Mouse (Mus musculus) embryonic facial prominence, embryonic 11.5 days (tissue): Measurements from ENCODE around the gene Caml. TPM values are rescaled to one million over a fixed set of nuclear protein-coding genes. Genes with fewer than 3 reads are reported as not detected.
"Not testable (repeated sequence)": the region's sequence is repeated elsewhere in the genome, so short reads cannot be mapped to it uniquely, and the experiment has no call there.

Source experiments
- ATAC-seq: fragments of 200-750 bp; cut with Nextera tagmentation; replicated peaks from 2 replicates; pipeline ENCODE4 v1.8.0; 2017; ENCODE audit warnings: low read depth; ENCODE audit not compliant: insufficient number of reproducible peaks, low FRiP score, low TSS enrichment
- DNase-seq: peaks from one replicate; pipeline ENCODE4 v3.0.0-alpha.2; 2015; ENCODE audit warnings: low spot score
- H3K27ac ChIP-seq: fragments of 300-500 bp; sonication (generic); replicated peaks from 2 replicates; pipeline ENCODE4 v1.5.1; 2014; ENCODE audit warnings: mild to moderate bottlenecking, low read depth, low read length, control low read depth
- H3K27me3 ChIP-seq: fragments of 300-500 bp; sonication (generic); 2 replicates; pipeline ENCODE4 v1.6.1; 2014; ENCODE audit warnings: mild to moderate bottlenecking, low read length, moderate library complexity, mixed read lengths; ENCODE audit not compliant: control insufficient read depth, insufficient read depth
- H3K36me3 ChIP-seq: fragments of 300-500 bp; sonication (generic); replicated peaks from 2 replicates; pipeline ENCODE4 v1.6.1; 2014; ENCODE audit warnings: low read depth, mild to moderate bottlenecking, low read length, moderate library complexity, mixed read lengths; ENCODE audit not compliant: control insufficient read depth, insufficient read depth
- H3K4me1 ChIP-seq: fragments of 300-500 bp; sonication (generic); 2 replicates; pipeline ENCODE4 v1.6.1; 2014; ENCODE audit warnings: low read length, mixed read lengths; ENCODE audit not compliant: control insufficient read depth, insufficient read depth
- H3K4me2 ChIP-seq: fragments of 300-500 bp; sonication (generic); 2 replicates; pipeline ENCODE4 v1.6.1; 2014; ENCODE audit warnings: low read depth, mild to moderate bottlenecking, control low read depth, low read length, moderate library complexity
- H3K4me3 ChIP-seq: fragments of 300-500 bp; sonication (generic); 2 replicates; pipeline ENCODE4 v1.5.1; 2014; ENCODE audit warnings: low read depth, low read length, control low read depth
- H3K9ac ChIP-seq: fragments of 300-500 bp; sonication (generic); replicated peaks from 2 replicates; pipeline ENCODE4 v1.6.1; 2014; ENCODE audit warnings: mild to moderate bottlenecking, control low read depth, low read length
- H3K9me3 ChIP-seq: fragments of 300-500 bp; sonication (generic); replicated peaks from 2 replicates; pipeline ENCODE4 v1.6.1; 2016; ENCODE audit warnings: mild to moderate bottlenecking, low read length, inconsistent platforms, mixed read lengths; ENCODE audit not compliant: control insufficient read depth
- WGBS: fragments of 180-500 bp; shearing (Covaris S2); extraction: QIAGEN DNeasy Blood & Tissue Kit; methylation state at CpG from one replicate; pipeline ENCODE4 v1.1.7; 2014; 5-methylcytosine and 5-hydroxymethylcytosine counted together
- polyA plus RNA-seq: library from polyadenylated mRNA; unstranded; fragments of >200 nt; fragmentation: Nextera tagmentation; extraction: Ambion mirVana; gene quantifications from 2 replicates; pipeline ENCODE4 v1.2.1, GENCODE M21; 2014

The Caml gene
- polyA plus RNA-seq, 1 experiment from 2014 or later: 62.3 TPM

DNA sequence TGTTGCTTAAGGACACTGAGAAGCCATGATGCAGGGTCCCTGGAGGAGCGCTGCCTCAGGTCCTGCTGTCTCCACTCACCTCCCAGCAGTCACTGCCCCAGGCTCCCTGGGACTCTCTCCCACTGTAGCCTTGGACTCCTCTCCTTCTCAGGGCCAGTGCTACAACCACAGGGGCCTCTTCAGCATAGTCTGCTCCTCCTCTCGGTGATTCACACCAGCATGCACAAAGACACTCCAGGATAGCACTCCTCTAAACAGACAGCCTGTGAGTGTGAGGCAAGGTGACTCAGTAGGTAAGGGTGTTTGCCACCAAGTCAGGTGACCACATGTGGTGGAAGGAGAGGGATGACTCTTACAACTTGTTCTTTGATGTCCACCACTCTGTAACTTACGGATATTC lies 18.2 kb upstream of the Caml start:
- no peak overlapping the region for H3K4me2 ChIP-seq
- no peaks in the 10 kb centered on the region for H3K27me3 ChIP-seq
- no peak overlapping the region for H3K9ac ChIP-seq
- ATAC-seq (no peak), DNase-seq (no peak)
- H3K4me3 ChIP-seq: no peak overlapping the region
- no peaks in the 10 kb centered on the region; the same call in 1 of the 2 replicates for H3K36me3 ChIP-seq
- WGBS: 91% methylated on average over 3 of the region's 3 CpGs
- H3K4me1 ChIP-seq: no peaks in the 10 kb centered on the region
- H3K27ac ChIP-seq: no peak overlapping the region
- no peaks in the 10 kb centered on the region for H3K9me3 ChIP-seq

DNA sequence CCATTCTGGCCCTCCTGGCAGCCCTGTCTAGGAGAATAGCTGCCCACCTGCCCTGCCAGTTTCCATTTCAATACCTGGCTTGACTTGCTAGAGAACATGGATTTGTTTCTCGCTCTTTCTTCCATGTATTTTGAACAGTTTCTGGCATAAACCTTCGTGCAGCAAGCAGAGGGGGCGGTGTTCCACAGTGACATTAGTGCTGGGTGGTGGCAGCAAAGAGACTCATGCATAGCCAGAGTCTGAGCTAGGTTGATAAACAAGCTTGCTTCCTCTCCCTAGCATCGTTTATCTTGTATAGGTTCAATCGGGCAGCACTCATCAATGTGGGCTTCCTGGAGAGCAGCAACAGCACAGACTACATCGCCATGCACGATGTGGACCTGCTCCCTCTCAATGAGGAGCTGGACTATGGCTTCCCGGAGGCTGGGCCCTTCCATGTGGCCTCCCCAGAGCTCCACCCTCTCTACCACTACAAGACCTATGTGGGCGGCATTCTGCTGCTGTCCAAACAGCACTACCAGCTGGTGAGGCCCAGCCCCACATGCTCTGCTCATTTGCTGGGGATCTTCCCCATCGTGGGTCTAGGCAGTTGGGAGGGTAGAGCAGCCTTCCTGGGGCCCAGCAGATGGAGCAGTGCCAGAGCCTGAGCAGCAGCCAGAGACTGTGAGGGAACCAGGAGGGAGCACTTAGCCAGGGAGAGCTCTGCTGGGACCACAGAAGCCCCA lies 15.7 kb upstream of the Caml start:
- Histone ChIP-seq H3K9me3 (no peaks in the 10 kb centered on the region), H3K27me3 (no peaks in the 10 kb centered on the region), H3K4me3 (no peak overlapping the region), H3K36me3 (no peaks in the 10 kb centered on the region; the same call in 1 of the 2 replicates), H3K4me1 (no peaks in the 10 kb centered on the region), H3K9ac (no peak overlapping the region), H3K27ac (no peak overlapping the region), H3K4me2 (no peak overlapping the region)
- DNase-seq (no peak), ATAC-seq (no peak)
- WGBS: 80% methylated on average over 10 of the region's 10 CpGs

DNA sequence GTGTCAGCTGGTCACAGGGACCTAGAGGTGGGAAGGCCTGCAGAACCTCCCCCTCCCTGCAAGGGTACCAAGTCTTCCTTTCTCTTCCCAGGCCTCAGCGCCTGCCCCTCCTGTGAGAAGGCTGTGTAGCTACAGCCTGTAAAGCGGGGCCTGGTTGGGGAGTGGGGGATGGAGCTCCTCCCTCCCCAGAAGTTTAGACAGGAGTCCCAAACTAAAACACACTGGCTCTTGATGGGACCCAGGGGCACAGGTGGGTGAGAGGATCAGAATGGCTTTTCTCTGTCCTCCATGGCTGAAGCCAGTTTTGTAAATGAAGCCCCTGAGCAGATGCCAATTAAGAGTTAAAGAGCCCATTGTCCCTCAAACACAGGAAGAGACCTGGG lies 15.2 kb upstream of the Caml start:
- Histone ChIP-seq H3K4me1 (no peaks in the 10 kb centered on the region), H3K4me2 (no peak overlapping the region), H3K36me3 (no peaks in the 10 kb centered on the region; the same call in 1 of the 2 replicates), H3K27ac (no peak overlapping the region), H3K9ac (no peak overlapping the region), H3K4me3 (no peak overlapping the region), H3K27me3 (no peaks in the 10 kb centered on the region), H3K9me3 (no peaks in the 10 kb centered on the region)
- DNase-seq (no peak), ATAC-seq (no peak)
- WGBS: 89% methylated on average over 2 of the region's 2 CpGs

DNA sequence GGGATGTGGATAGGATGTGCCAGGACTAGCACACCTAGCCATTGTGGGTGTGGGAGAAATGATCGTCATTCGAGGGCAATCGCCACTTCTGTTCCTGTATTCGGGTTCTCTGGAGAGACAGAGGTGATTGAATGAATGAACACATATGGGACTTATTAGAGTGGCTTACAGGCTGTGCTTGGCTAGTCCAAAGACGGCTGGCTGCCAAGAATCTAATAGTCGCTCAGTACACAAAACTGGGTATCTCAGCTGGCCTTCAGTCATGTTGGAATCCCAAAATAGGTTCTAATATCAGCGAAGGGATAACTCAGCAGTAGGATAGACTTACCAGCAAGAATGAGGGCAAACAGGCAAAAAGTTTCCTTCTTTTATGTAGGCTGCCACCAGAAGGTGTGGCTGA lies 10.8 kb upstream of the Caml start:
- Histone ChIP-seq H3K4me2 (no peak overlapping the region), H3K9me3 (no peaks in the 10 kb centered on the region), H3K4me3 (no peak overlapping the region), H3K9ac (no peak overlapping the region), H3K27me3 (no peaks in the 10 kb centered on the region), H3K36me3 (no peaks in the 10 kb centered on the region; the same call in 1 of the 2 replicates), H3K27ac (no peak overlapping the region), H3K4me1 (no peaks in the 10 kb centered on the region)
- WGBS: 40% methylated on average over 7 of the region's 7 CpGs
- no peak for ATAC-seq
- DNase-seq: peak; percentile 47

DNA sequence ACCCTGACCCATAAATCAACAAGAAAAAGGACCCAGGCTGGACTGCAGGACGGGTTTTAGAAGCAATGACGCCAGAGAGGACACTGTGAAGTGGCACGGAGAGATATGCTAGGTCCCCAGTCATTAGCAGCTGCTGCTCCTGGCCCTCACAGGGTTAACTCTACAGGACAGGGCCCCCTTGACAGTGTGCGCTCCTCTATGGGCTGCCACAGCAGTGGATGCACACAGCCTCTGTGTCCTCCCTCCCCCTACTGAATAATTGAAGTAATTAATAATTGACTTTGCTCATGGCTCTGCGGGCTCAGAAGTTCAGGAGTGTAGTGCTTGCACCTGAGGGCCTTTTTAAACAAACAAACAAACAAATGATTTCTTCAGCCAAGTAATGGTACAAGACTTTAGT lies 9.3 kb upstream of the Caml start:
- no peak for DNase-seq
- Histone ChIP-seq H3K27me3 (no peaks in the 10 kb centered on the region), H3K9me3 (no peaks in the 10 kb centered on the region), H3K36me3 (no peaks in the 10 kb centered on the region; the same call in 1 of the 2 replicates), H3K4me2 (no peak overlapping the region), H3K4me1 (no peaks in the 10 kb centered on the region), H3K9ac (no peak overlapping the region), H3K4me3 (no peak overlapping the region), H3K27ac (no peak overlapping the region)
- no peak for ATAC-seq
- 49% methylated on average over 5 of the region's 5 CpGs for WGBS

DNA sequence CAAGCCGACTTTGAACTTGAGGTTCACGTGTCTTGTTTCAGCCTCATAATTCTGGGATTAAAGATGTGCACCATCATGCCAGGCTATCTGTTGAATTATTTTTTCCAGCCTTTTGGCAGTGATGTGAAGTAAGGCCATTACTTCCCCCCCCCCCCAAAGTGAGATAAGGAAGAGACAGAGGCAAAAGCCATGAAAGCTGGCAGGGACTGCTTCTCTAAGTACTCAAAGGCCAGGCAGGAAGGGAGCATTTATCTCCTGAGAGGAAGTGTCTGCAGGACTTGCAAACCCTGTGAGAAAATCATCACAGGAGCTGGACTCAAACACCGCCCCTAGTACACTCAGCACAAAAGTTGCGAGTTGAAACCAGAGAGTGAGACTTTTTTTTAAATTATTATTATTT lies 3.5 kb upstream of the Caml start:
- DNase-seq (no peak), ATAC-seq (no peak)
- Histone ChIP-seq H3K9ac (no peak overlapping the region), H3K27me3 (no peaks in the 10 kb centered on the region), H3K9me3 (no peaks in the 10 kb centered on the region), H3K4me2 (no peak overlapping the region), H3K36me3 (no peaks in the 10 kb centered on the region), H3K27ac (no peak overlapping the region), H3K4me3 (no peak overlapping the region), H3K4me1 (no peaks in the 10 kb centered on the region)
- WGBS: 93% methylated on average over 4 of the region's 4 CpGs

DNA sequence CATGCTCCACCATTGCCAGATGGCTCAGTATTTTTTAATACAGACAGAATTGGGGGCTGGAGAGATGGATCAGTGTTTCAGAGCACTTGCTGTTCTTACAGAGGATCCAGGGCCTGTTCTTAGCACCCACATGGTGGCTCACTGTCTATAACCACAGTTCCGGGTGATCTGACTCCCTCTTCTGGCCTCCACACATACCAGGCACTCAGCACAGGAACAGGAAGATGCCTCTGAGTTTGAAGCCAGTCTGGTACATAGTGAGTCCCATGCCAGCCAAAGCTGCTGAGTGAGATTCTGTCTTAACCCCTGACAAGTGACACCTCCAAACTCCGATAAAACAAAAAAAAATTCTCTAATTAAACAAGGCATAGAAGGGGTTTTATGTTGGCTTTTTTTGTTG lies 2.5 kb upstream of the Caml start:
- no peak overlapping the region for H3K27ac ChIP-seq
- ATAC-seq (no peak), DNase-seq (no peak)
- WGBS: 79% methylated on average over 2 of the region's 2 CpGs
- no peaks in the 10 kb centered on the region for H3K4me1 ChIP-seq
- no peaks in the 10 kb centered on the region for H3K9me3 ChIP-seq
- no peak overlapping the region for H3K9ac ChIP-seq
- H3K36me3 ChIP-seq: no peaks in the 10 kb centered on the region
- H3K4me3 ChIP-seq: no peak overlapping the region
- H3K27me3 ChIP-seq: no peaks in the 10 kb centered on the region
- H3K4me2 ChIP-seq: no peak overlapping the region

DNA sequence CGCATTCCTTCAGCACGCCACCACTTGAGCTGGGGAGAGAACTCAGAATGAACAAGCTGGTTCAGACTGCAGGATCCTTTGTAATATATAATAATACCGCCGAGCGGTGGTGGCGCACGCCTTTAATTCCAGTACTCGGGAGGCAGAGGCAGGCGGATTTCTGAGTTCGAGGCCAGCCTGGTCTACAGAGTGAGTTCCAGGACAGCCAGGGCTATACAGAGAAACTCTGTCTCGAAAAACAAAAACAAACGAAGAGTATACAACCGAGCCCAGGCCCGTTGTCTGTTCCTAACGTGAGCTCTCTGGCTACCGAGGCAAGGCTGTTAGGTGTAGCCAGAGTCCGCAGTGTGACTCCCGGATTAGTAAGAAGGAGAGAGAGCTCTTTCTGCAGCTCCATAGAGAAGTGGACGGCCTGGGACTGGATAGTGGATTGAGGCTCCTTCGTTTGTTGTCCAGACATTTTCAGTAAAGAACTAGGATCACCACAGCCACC lies 603 bp upstream of the Caml start:
- H3K9me3 ChIP-seq, H3K36me3 ChIP-seq, DNase-seq, H3K4me1 ChIP-seq, H3K27me3 ChIP-seq: not testable (repeated sequence)
- Histone ChIP-seq H3K27ac (peak overlapping the region; percentile 78), H3K4me2 (peak overlapping the region; percentile 37), H3K4me3 (peak overlapping the region; percentile 69), H3K9ac (peak overlapping the region; percentile 80)
- 25% methylated on average over 20 of the region's 20 CpGs for WGBS
- ATAC-seq: peak; percentile 51
